Mouse (Mus musculus): ENCODE results near the gene Klhl25. TPM values are rescaled to one million over a fixed set of nuclear protein-coding genes. Genes with fewer than 3 reads are reported as not detected.

The Klhl25 gene
- polyA plus RNA-seq, 1 experiment from 2014 or later, result 4.2 TPM

- Histone ChIP-seq H3K27me3 (replicated peaks; ENCODE audit: control insufficient read depth, insufficient read depth, low read length) (no peaks in the 10 kb centered on the region), H3K4me1 (replicated peaks; ENCODE audit: control insufficient read depth, insufficient read depth, low read length) (no peaks in the 10 kb centered on the region), H3K4me3 (ENCODE audit: low read depth, low read length) (no peak overlapping the region), H3K36me3 (ENCODE audit: control insufficient read depth, insufficient read depth) (no peaks in the 10 kb centered on the region), H3K9me3 (ENCODE audit: control insufficient read depth) (no peaks in the 10 kb centered on the region), H3K4me2 (replicated peaks; ENCODE audit: low read depth) (no peak overlapping the region), H3K9ac (ENCODE audit: low read depth, low read length) (no peak overlapping the region), H3K27ac (ENCODE audit: low read depth, low read length) (no peak overlapping the region)
- ATAC-seq, result no peak
- no peak for TF ChIP-seq CTCF (IDR thresholded peaks at IDR 0.05; ENCODE audit: low read depth)
- WGBS, result 14% methylated on average over 4 of the region's 4 CpGs
Measured at GRCm38 (mm10) chr7:75806711-75807110, 41.4 kb upstream of the Klhl25 start.

DNA sequence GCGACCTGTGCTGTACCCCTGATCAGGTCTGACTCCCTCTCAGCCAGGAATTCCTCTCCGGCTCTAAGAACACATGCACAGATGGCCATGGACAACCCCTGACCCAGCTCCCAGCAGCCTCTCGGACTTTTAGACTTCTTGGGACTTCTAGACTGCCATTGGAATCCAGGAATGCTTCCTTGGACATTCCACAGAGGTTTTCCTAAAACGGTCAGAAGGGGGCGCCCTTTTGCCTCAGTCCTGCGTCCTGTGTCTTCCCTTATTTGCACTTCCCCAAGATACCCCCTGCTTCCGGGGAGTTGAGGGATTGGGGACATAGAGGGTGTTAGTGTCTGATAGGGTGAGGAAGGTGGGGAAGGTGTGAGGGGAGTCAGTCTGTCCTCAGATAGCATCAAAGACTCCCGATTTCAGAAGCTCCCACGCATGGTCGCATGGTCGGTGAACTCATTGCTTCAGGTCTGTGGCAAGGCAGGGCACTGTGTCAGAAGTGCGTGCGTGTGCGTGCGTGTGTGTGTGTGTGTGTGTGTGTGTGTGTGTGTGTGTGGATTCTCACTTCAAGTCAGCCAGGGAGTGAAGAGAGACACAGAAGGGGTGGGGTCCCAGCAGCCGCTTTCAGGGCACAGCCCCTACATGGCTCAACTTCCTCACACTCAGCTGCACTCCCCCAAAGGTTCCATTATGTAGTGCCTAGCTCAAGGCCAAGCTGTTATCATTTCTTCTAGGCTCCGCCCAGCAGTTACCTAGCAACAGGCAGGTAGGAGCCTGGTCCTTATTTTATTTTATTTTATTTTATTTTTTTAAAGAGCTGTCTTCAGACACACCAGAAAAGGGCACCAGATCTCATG lies 40.4 kb upstream of the Klhl25 start:
- no peak overlapping the region for H3K9ac ChIP-seq (ENCODE audit: low read depth, low read length)
- 0 out of 2 replicates have a peak, but pooled peaks have one; percentile 19 for ATAC-seq
- H3K4me1 ChIP-seq (replicated peaks; ENCODE audit: control insufficient read depth, insufficient read depth, low read length), result no peaks in the 10 kb centered on the region
- H3K4me2 ChIP-seq (replicated peaks; ENCODE audit: low read depth), result no peak overlapping the region
- no peak overlapping the region for H3K27ac ChIP-seq (ENCODE audit: low read depth, low read length)
- no peaks in the 10 kb centered on the region for H3K9me3 ChIP-seq (ENCODE audit: control insufficient read depth)
- TF ChIP-seq CTCF (IDR thresholded peaks at IDR 0.05; ENCODE audit: low read depth), result peak; percentile 55
- no peaks in the 10 kb centered on the region for H3K27me3 ChIP-seq (replicated peaks; ENCODE audit: control insufficient read depth, insufficient read depth, low read length)
- WGBS, result 65% methylated on average over 17 of the region's 17 CpGs
- H3K36me3 ChIP-seq (ENCODE audit: control insufficient read depth, insufficient read depth), result no peaks in the 10 kb centered on the region
- no peak overlapping the region for H3K4me3 ChIP-seq (ENCODE audit: low read depth, low read length)

DNA sequence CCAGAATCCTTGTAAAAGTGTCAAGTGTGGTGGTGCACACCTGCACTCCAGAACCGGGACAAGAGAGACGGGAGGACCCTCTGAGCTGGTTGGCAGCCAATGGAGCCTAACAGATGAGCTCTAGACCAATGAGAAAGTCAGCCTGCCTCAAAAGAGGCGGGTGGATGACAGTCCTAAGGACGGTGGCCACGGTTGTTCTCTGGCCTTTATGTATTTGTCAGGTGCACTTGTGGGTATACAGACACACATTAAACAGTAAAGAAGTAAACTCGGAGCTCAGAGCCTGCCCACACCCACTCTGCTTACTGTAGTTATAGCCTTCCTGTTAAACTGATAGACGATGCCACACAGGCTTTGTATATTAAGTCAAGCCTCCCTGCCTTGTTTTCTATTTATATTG lies 27.4 kb upstream of the Klhl25 start:
- TF ChIP-seq CTCF (IDR thresholded peaks at IDR 0.05; ENCODE audit: low read depth), result no peak
- WGBS, result 81% methylated on average over 7 of the region's 7 CpGs
- H3K4me1 ChIP-seq (replicated peaks; ENCODE audit: control insufficient read depth, insufficient read depth, low read length), result no peaks in the 10 kb centered on the region
- no peak for ATAC-seq
- H3K9me3 ChIP-seq (ENCODE audit: control insufficient read depth), result no peaks in the 10 kb centered on the region
- H3K4me2 ChIP-seq (replicated peaks; ENCODE audit: low read depth), result no peak overlapping the region
- no peaks in the 10 kb centered on the region for H3K36me3 ChIP-seq (ENCODE audit: control insufficient read depth, insufficient read depth)
- no peak overlapping the region for H3K27ac ChIP-seq (ENCODE audit: low read depth, low read length)
- H3K4me3 ChIP-seq (ENCODE audit: low read depth, low read length), result no peak overlapping the region
- no peaks in the 10 kb centered on the region for H3K27me3 ChIP-seq (replicated peaks; ENCODE audit: control insufficient read depth, insufficient read depth, low read length)
- no peak overlapping the region for H3K9ac ChIP-seq (ENCODE audit: low read depth, low read length)

GRCm38 (mm10) chr7:75822087-75822668 lies 25.9 kb upstream of the Klhl25 start:
- no peak overlapping the region for H3K9ac ChIP-seq (ENCODE audit: low read depth, low read length)
- no peaks in the 10 kb centered on the region for H3K4me1 ChIP-seq (replicated peaks; ENCODE audit: control insufficient read depth, insufficient read depth, low read length)
- no peak for TF ChIP-seq CTCF (IDR thresholded peaks at IDR 0.05; ENCODE audit: low read depth)
- no peak overlapping the region for H3K27ac ChIP-seq (ENCODE audit: low read depth, low read length)
- no peaks in the 10 kb centered on the region for H3K9me3 ChIP-seq (ENCODE audit: control insufficient read depth)
- ATAC-seq, result no peak
- WGBS, result 82% methylated on average over 8 of the region's 8 CpGs
- H3K4me2 ChIP-seq (replicated peaks; ENCODE audit: low read depth), result no peak overlapping the region
- H3K36me3 ChIP-seq (ENCODE audit: control insufficient read depth, insufficient read depth), result no peaks in the 10 kb centered on the region
- H3K4me3 ChIP-seq (ENCODE audit: low read depth, low read length), result no peak overlapping the region
- H3K27me3 ChIP-seq (replicated peaks; ENCODE audit: control insufficient read depth, insufficient read depth, low read length), result no peaks in the 10 kb centered on the region

DNA sequence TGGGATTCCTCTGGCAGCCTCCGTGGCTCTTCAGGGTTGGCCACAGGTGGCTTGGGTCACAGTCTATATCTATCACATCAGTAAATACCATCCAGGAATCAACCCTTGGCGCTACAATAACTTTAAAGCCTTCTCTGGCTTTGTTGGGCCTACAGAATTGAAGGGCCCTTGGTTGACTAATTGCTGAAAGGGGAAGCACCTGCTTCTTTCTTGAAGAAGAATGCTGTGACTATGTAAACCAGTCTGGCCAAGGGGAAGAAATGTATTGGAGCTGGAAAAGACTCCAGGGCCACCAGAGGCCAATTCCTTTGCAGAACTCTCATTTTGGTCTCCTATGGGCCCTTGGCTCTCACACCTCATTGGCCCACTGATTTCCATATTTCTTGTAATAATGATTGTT lies 25.0 kb upstream of the Klhl25 start:
- TF ChIP-seq CTCF (IDR thresholded peaks at IDR 0.05; ENCODE audit: low read depth), result no peak
- H3K9ac ChIP-seq (ENCODE audit: low read depth, low read length), result no peak overlapping the region
- no peaks in the 10 kb centered on the region for H3K9me3 ChIP-seq (ENCODE audit: control insufficient read depth)
- no peak overlapping the region for H3K4me2 ChIP-seq (replicated peaks; ENCODE audit: low read depth)
- no peaks in the 10 kb centered on the region for H3K27me3 ChIP-seq (replicated peaks; ENCODE audit: control insufficient read depth, insufficient read depth, low read length)
- no peak overlapping the region for H3K27ac ChIP-seq (ENCODE audit: low read depth, low read length)
- H3K36me3 ChIP-seq (ENCODE audit: control insufficient read depth, insufficient read depth), result no peaks in the 10 kb centered on the region
- WGBS, result 56% methylated on average over 2 of the region's 2 CpGs
- no peak for ATAC-seq
- no peaks in the 10 kb centered on the region for H3K4me1 ChIP-seq (replicated peaks; ENCODE audit: control insufficient read depth, insufficient read depth, low read length)
- H3K4me3 ChIP-seq (ENCODE audit: low read depth, low read length), result no peak overlapping the region

GRCm38 (mm10) chr7:75826360-75827103 lies 21.6 kb upstream of the Klhl25 start:
- Histone ChIP-seq H3K36me3 (ENCODE audit: control insufficient read depth, insufficient read depth) (no peaks in the 10 kb centered on the region), H3K4me1 (replicated peaks; ENCODE audit: control insufficient read depth, insufficient read depth, low read length) (no peaks in the 10 kb centered on the region), H3K9ac (ENCODE audit: low read depth, low read length) (no peak overlapping the region), H3K4me2 (replicated peaks; ENCODE audit: low read depth) (no peak overlapping the region), H3K9me3 (ENCODE audit: control insufficient read depth) (no peaks in the 10 kb centered on the region), H3K4me3 (ENCODE audit: low read depth, low read length) (no peak overlapping the region), H3K27ac (ENCODE audit: low read depth, low read length) (no peak overlapping the region), H3K27me3 (replicated peaks; ENCODE audit: control insufficient read depth, insufficient read depth, low read length) (no peaks in the 10 kb centered on the region)
- TF ChIP-seq CTCF (IDR thresholded peaks at IDR 0.05; ENCODE audit: low read depth), result no peak
- WGBS, result 21% methylated on average over 3 of the region's 4 CpGs
- no peak for ATAC-seq
